Mouse (Mus musculus) liver, adult 2 months (tissue): ENCODE measurements around the gene Oas1a. TPM values are rescaled to one million over a fixed set of nuclear protein-coding genes. Genes with fewer than 3 reads are reported as not detected.
"Not testable (repeated sequence)": the region's sequence is repeated elsewhere in the genome, so short reads cannot be mapped to it uniquely, and the experiment has no call there.

Experiments used
- DNase-seq: peaks from one replicate; pipeline ENCODE4 v3.0.0-alpha.2; 2011; ENCODE audit warnings: low read depth, low spot score; ENCODE audit errors: extremely low read depth
- H3K27ac ChIP-seq: fragments of 200-500 bp; replicated peaks from 2 replicates; pipeline ENCODE4 v1.5.1; 2012; ENCODE audit warnings: low read depth, mild to moderate bottlenecking, control low read depth, inconsistent platforms, low read length; ENCODE audit not compliant: insufficient read depth
- H3K27me3 ChIP-seq: fragments of 200-500 bp; 2 replicates; pipeline ENCODE4 v1.6.1; 2012; ENCODE audit warnings: mild to moderate bottlenecking, moderate library complexity, low read length, inconsistent platforms; ENCODE audit not compliant: control insufficient read depth, insufficient read depth
- H3K36me3 ChIP-seq: fragments of 200-500 bp; 2 replicates; pipeline ENCODE4 v1.6.1; 2012; ENCODE audit warnings: low read length, inconsistent platforms; ENCODE audit not compliant: control insufficient read depth, insufficient read depth
- H3K4me1 ChIP-seq: fragments of 200-500 bp; 2 replicates; pipeline ENCODE4 v1.6.1; 2011; ENCODE audit warnings: low read length; ENCODE audit not compliant: control insufficient read depth, insufficient read depth
- H3K4me3 ChIP-seq: fragments of 200-500 bp; 2 replicates; pipeline ENCODE4 v1.5.1; 2011; ENCODE audit warnings: low read depth, mild to moderate bottlenecking, control low read depth, low read length, moderate library complexity; ENCODE audit not compliant: insufficient read depth
- H3K79me2 ChIP-seq: fragments of 200-500 bp; 2 replicates; pipeline ENCODE4 v1.6.1; 2012; ENCODE audit warnings: inconsistent platforms, mild to moderate bottlenecking, low read length, moderate library complexity; ENCODE audit not compliant: control insufficient read depth, insufficient read depth
- H3K9ac ChIP-seq: fragments of 200-500 bp; 2 replicates; pipeline ENCODE4 v1.6.1; 2012; ENCODE audit warnings: low read depth, mild to moderate bottlenecking, control low read depth, inconsistent platforms, low read length
- CTCF ChIP-seq: fragments of 200-500 bp; IDR thresholded peaks from 2 replicates; pipeline ENCODE4 v1.5.1; 2011; ENCODE audit warnings: low read depth, low read length, control low read depth
- POLR2A ChIP-seq: fragments of 200-500 bp; IDR thresholded peaks from 2 replicates; pipeline ENCODE4 v1.6.1; 2011; ENCODE audit warnings: low read length, control low read depth; ENCODE audit not compliant: insufficient read depth; ENCODE audit errors: extremely low read depth
- WGBS: fragments of 180-500 bp; shearing (Covaris S2); methylation state at CpG from one replicate; pipeline ENCODE4 v1.1.7; 2018; 5-methylcytosine and 5-hydroxymethylcytosine counted together
- polyA plus RNA-seq: library from polyadenylated mRNA; depleted of rRNA; stranded (reverse); fragments of >200 nt; gene quantifications from 2 replicates; pipeline ENCODE4 v1.2.3, GENCODE M21; 2012
- total RNA-seq: library from RNA; depleted of rRNA; stranded (reverse); fragments of >200 nt; gene quantifications from 2 replicates; pipeline ENCODE4 v1.2.3, GENCODE M21; 2014

The Oas1a gene
- total and polyA plus RNA-seq, 2 experiments: 6.4 to 10.0 TPM

DNA sequence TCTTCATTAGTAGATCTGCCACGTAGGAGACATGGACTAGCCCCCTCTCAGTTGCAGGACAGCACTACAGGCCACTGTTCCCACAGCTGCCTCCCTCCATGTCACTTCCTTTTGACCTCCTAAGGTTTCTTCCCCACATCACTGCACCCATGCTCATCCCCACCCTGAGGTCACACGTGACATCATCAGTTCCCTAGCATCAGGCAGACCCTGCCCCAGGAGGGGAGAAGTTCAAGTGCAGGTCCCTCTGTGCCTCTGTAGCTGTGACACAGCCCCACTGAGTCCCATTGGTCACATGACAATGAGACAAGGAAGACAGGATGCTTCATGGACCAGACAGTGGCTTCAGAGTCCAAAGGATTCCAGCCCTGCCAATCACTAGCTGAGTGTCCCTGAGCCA is 29.9 kb downstream of the Oas1a start:
- WGBS: 77% methylated on average over 2 of the region's 2 CpGs
- H3K79me2 ChIP-seq, H3K4me1 ChIP-seq: not testable (repeated sequence)

DNA sequence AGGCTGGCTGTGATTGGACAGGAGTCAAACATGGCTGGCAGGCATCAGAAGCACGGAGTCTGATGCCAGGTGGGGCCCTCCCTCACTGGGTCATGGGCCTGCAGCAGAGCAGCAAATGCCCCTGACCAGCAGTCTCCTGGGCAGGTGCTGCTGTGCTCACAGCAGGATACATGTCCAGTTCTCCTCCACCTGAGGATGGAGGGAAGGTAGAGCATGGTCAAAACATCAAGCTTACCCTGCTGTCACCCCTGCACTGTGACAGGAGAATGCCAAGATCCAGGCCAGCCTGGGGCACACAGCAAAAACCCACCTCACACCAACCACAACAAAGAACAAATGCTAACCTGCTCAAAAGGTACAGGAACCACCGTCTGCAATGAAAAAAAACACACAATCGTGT is 30.5 kb downstream of the Oas1a start:
- H3K9ac ChIP-seq, H3K79me2 ChIP-seq, H3K27me3 ChIP-seq, H3K4me3 ChIP-seq, H3K36me3 ChIP-seq, H3K4me1 ChIP-seq, H3K27ac ChIP-seq, DNase-seq: not testable (repeated sequence)
- 49% methylated on average over 2 of the region's 3 CpGs for WGBS

More for the DNA sequence above, 29.9 kb downstream of the Oas1a start:
- not testable (repeated sequence) for H3K9ac ChIP-seq, H3K27me3 ChIP-seq, H3K27ac ChIP-seq, H3K4me3 ChIP-seq, DNase-seq, H3K36me3 ChIP-seq

DNA sequence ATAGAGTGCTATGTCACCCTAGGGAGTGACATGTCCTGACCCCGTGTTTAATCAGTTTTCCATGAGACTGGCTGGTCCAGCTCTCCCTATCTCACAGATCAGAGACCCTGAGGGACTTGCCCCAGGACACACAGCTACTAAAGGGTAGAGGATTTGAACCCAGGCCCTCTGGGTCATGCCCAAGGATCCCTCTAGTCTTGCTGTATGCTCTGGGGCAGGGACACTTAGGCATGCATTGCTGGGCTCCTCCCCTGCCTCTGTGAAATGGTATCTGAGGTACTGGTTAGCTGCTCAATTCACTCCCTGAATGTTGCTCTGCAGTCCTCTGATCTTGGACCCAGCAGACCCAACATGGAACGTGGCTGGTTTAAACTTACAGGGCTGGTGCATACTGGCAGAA is 35.9 kb downstream of the Oas1a start:
- Histone ChIP-seq H3K79me2 (no peaks in the 10 kb centered on the region), H3K4me1 (no peaks in the 10 kb centered on the region), H3K36me3 (no peaks in the 10 kb centered on the region), H3K27ac (no peak overlapping the region), H3K27me3 (no peaks in the 10 kb centered on the region), H3K4me3 (no peak overlapping the region), H3K9ac (no peak overlapping the region)
- TF ChIP-seq CTCF (no peak), POLR2A (no peak)
- WGBS: 38% methylated on average over 2 of the region's 2 CpGs
- DNase-seq: no peak

DNA sequence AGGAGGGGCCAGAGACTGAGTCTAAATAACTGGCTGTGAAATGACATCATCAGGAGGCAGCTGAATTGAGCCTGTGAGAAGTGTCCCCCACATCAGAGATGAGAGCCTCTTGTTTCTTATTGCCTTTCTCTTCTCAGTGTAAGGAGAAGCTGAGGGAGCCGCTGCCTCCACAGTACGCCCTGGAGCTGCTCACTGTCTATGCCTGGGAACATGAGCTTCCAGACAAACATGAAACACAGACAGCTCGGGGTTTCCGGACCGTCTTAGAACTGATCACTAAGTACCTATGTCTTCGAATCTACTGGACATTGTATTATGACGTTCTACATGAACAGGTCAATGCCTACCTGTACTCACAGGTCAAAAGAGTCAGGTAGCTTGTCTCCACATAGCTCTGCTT is 36.5 kb downstream of the Oas1a start:
- DNase-seq: no peak
- Histone ChIP-seq H3K9ac (no peak overlapping the region), H3K79me2 (no peaks in the 10 kb centered on the region), H3K27ac (no peak overlapping the region), H3K27me3 (no peaks in the 10 kb centered on the region), H3K4me1 (no peaks in the 10 kb centered on the region), H3K36me3 (no peaks in the 10 kb centered on the region), H3K4me3 (no peak overlapping the region)
- no peak for TF ChIP-seq POLR2A
- no peak for TF ChIP-seq CTCF
- 78% methylated on average over 7 of the region's 7 CpGs for WGBS

DNA sequence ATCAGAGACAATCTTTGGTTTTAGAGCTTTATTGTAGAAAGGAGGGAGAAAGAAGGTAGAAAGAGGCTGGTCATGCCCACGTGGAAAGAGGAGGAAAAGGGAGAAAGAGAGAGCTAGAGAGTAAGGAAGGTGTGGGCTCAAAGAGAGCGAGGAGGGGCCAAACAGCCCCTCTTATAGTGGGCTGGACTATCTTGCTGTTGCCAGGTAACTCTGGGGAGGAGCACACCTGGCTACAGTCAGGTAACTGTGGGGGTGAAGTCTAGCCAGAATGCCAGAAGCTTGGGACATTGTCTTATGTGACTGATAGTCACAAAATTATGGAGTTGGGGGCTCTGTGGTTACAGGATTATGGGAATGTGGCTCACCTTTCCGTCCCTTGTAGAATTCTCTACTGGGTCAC is 37.2 kb downstream of the Oas1a start:
- no peak for DNase-seq
- Histone ChIP-seq H3K27me3 (no peaks in the 10 kb centered on the region), H3K4me3 (no peak overlapping the region), H3K79me2 (no peaks in the 10 kb centered on the region), H3K27ac (no peak overlapping the region), H3K9ac (no peak overlapping the region), H3K4me1 (no peaks in the 10 kb centered on the region), H3K36me3 (no peaks in the 10 kb centered on the region)
- 54% methylated on average over 3 of the region's 3 CpGs for WGBS
- TF ChIP-seq POLR2A (no peak), CTCF (no peak)

DNA sequence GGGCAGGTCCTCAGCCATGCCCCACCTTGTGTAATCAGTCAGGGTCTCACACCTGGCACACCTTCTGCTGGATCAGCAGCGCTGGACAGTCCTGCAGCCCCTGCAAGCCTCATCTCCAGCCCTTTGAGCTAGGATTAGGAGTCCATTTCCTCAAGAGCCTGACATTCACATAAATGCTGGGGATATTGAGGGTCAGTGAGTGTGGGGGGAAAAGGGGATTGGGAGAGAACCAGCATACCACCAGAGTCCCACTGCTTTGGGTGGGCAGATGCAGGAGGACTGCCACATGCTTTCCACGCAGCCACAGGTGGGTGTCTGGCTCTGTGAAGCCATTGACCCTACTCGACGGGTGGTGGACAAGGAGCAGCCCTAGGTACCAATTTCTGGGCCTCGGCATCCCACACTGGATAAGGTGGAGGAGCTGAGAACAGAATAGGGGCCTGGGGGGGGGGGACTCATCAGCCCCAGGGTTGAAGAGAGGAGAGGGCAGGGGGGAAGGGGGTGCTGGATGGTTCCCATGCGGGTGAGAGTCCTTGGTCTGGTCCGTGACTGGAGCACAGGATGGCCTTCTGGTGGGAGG is 37.8 kb downstream of the Oas1a start:
- Histone ChIP-seq H3K4me1 (no peaks in the 10 kb centered on the region), H3K36me3 (no peaks in the 10 kb centered on the region), H3K27ac (no peak overlapping the region), H3K27me3 (no peaks in the 10 kb centered on the region), H3K4me3 (no peak overlapping the region), H3K79me2 (no peaks in the 10 kb centered on the region), H3K9ac (no peak overlapping the region)
- 77% methylated on average over 7 of the region's 7 CpGs for WGBS
- TF ChIP-seq CTCF: no peak
- DNase-seq: no peak
